Mouse (Mus musculus) hindbrain, embryonic 13.5 days (tissue): ENCODE data around the gene Col5a3. TPM values are rescaled to one million over a fixed set of nuclear protein-coding genes. Genes with fewer than 3 reads are reported as not detected.

Experiments
- ATAC-seq: fragments of 200-750 bp; cut with Nextera tagmentation; 2 replicates; pipeline ENCODE4 v1.8.0; 2017; ENCODE audit warnings: moderate TSS enrichment; ENCODE audit not compliant: low FRiP score
- H3K27ac ChIP-seq: fragments of 300-500 bp; sonication (generic); 2 replicates; pipeline ENCODE4 v1.5.1; 2015; ENCODE audit warnings: inconsistent platforms, mild to moderate bottlenecking, moderate library complexity
- H3K27me3 ChIP-seq: fragments of 300-500 bp; sonication (generic); 2 replicates; pipeline ENCODE4 v1.6.1; 2015; ENCODE audit warnings: mild to moderate bottlenecking, inconsistent platforms
- H3K36me3 ChIP-seq: fragments of 300-500 bp; sonication (generic); 2 replicates; pipeline ENCODE4 v1.6.1; 2015; ENCODE audit warnings: mild to moderate bottlenecking, inconsistent platforms
- H3K4me1 ChIP-seq: fragments of 300-500 bp; sonication (generic); replicated peaks from 2 replicates; pipeline ENCODE4 v1.6.1; 2015; ENCODE audit warnings: inconsistent platforms
- H3K4me2 ChIP-seq: fragments of 300-500 bp; sonication (generic); 2 replicates; pipeline ENCODE4 v1.6.1; 2015; ENCODE audit warnings: inconsistent platforms, mild to moderate bottlenecking, moderate library complexity
- H3K4me3 ChIP-seq: fragments of 300-500 bp; sonication (generic); 2 replicates; pipeline ENCODE4 v1.5.1; 2015; ENCODE audit warnings: mild to moderate bottlenecking, inconsistent platforms
- H3K9ac ChIP-seq: fragments of 300-500 bp; sonication (generic); 2 replicates; pipeline ENCODE4 v1.6.1; 2015; ENCODE audit warnings: mild to moderate bottlenecking, inconsistent platforms
- H3K9me3 ChIP-seq: fragments of 300-500 bp; sonication (generic); 2 replicates; pipeline ENCODE4 v1.6.1; 2016; ENCODE audit warnings: inconsistent platforms
- WGBS: fragments of 180-500 bp; shearing (Covaris S2); methylation state at CpG from one replicate; pipeline ENCODE4 v1.1.7; 2015; 5-methylcytosine and 5-hydroxymethylcytosine counted together
- polyA plus RNA-seq: library from polyadenylated mRNA; unstranded; fragments of >200 nt; fragmentation: Nextera tagmentation; extraction: Ambion mirVana; gene quantifications from 2 replicates; pipeline ENCODE4 v1.2.1, GENCODE M21; 2015

Gene Col5a3
- polyA plus RNA-seq, 1 experiment from 2014 or later: 0.44 TPM

DNA sequence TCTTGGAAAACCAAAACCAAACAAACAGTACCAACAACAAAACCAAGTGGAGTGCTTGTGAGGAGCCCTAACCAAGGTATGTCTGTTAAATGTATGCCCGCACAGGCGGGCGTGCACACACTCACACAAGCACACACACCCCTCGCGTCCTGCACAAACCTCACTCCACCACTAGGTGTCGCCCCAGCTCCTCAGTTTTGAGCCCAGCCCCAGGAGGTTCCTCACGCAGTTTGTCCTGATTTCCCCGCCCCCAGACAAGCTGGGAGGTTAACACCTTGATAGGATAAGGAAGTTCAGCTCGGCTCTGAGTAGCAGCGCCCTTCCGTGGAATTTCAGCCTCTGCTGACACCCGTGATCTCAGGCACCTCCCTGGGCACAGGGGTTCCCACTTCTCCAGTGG, 74.5 kb downstream of the Col5a3 start:
- H3K9me3 ChIP-seq: no peaks in the 10 kb centered on the region
- peaks cover 34% of the 10 kb centered on the region for H3K27me3 ChIP-seq
- WGBS: 3% methylated on average over 12 of the region's 12 CpGs
- no peak overlapping the region for H3K9ac ChIP-seq
- H3K4me1 ChIP-seq: peaks cover 24% of the 10 kb centered on the region
- no peaks in the 10 kb centered on the region for H3K36me3 ChIP-seq
- no peak overlapping the region for H3K4me3 ChIP-seq
- no peak overlapping the region for H3K27ac ChIP-seq
- no peak overlapping the region for H3K4me2 ChIP-seq
- no peak; the same call in 1 of the 2 replicates for ATAC-seq

DNA sequence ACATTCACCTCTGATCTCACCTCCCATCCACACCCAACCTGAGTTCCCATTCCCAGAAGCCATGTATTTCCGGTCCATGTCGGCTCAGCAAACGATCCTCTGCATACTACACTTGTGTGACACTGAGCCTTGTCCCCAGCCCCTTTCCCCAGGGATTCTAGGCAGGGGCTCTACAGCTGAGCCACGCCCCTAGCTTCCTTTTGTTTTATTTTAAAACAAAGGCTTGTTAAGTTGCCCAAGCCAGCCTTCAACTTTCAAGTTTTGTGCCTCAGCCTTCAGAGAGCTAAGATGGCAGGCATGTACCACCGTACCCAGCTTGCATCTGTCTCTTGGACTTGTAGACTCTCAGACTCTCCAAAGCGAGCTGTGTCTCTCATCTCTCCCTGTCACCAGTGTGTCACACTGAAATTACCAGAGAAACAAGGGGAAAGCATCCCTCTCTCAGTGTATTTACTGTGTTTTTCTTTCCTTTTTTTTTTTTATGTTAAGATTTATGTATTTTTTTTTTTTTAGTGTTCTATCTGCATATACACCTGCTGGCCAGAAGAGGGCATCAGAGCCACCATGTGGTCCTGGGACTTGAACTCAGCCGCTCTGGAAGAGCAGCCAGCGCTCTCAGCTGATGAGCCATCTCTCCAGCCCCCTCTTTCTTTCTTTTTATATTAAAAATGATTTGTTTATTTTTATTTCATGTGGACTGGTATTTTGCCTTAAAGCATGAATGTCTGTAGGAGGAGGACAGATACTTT, 76.4 kb downstream of the Col5a3 start:
- Histone ChIP-seq H3K36me3 (no peaks in the 10 kb centered on the region), H3K27ac (no peak overlapping the region), H3K9me3 (no peaks in the 10 kb centered on the region), H3K4me3 (no peak overlapping the region), H3K9ac (no peak overlapping the region), H3K4me2 (no peak overlapping the region), H3K27me3 (peaks cover 14% of the 10 kb centered on the region), H3K4me1 (peaks cover 9% of the 10 kb centered on the region; the same call in 1 of the 2 replicates)
- WGBS: 50% methylated on average over 8 of the region's 8 CpGs
- no peak for ATAC-seq

DNA sequence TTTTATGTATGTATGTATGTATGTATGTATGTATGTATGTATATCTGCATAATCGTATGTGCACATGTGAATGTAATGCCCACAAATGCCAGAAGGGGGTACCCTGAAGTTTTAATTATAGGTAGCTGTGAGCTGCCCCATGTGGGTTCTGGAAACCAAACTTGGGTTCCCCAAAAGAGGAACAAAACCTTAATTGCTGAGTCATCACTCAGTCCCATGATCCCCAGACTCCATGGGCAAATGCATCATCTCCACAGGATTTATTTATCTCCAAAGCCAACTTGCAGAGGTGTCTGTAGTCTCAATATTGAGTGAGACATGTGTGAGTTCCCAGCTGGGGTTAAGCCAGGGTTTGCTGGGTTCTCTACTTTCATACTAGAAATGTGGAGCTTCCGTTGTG, 77.6 kb downstream of the Col5a3 start:
- WGBS: 98% methylated on average over 2 of the region's 2 CpGs
- ATAC-seq: no peak
- H3K27ac ChIP-seq: no peak overlapping the region
- 0 out of 2 replicates have a peak, but pooled peaks cover 8% of the 10 kb centered on the region for H3K27me3 ChIP-seq
- H3K4me2 ChIP-seq: no peak overlapping the region
- no peaks in the 10 kb centered on the region for H3K9me3 ChIP-seq
- H3K36me3 ChIP-seq: no peaks in the 10 kb centered on the region
- no peak overlapping the region for H3K4me3 ChIP-seq
- peaks cover 6% of the 10 kb centered on the region; the same call in 1 of the 2 replicates for H3K4me1 ChIP-seq
- H3K9ac ChIP-seq: no peak overlapping the region

DNA sequence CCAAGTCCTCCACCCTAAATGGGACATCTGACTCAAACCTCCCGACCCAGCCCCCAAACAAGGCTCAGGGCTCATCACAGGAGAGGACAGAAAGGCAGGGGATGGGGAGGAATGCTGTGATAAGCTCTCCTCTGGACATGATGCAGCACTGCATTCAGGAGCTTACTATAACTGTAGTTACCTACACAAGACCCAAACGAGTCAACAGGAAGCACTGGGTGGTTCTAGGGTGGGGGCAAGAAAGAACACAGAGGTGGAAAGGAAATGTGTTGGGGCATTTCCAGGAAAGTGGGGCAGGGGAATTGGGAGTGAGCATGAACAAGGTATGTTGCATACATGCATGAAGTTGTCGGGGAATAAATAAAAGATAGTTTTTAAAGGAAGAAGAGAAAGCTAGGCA, 80.2 kb downstream of the Col5a3 start:
- Histone ChIP-seq H3K4me3 (no peak overlapping the region), H3K4me1 (no peaks in the 10 kb centered on the region), H3K27ac (no peak overlapping the region), H3K27me3 (peaks cover 9% of the 10 kb centered on the region), H3K9ac (no peak overlapping the region), H3K4me2 (no peak overlapping the region), H3K36me3 (no peaks in the 10 kb centered on the region), H3K9me3 (no peaks in the 10 kb centered on the region)
- ATAC-seq: no peak
- WGBS: 78% methylated on average over 3 of the region's 3 CpGs

DNA sequence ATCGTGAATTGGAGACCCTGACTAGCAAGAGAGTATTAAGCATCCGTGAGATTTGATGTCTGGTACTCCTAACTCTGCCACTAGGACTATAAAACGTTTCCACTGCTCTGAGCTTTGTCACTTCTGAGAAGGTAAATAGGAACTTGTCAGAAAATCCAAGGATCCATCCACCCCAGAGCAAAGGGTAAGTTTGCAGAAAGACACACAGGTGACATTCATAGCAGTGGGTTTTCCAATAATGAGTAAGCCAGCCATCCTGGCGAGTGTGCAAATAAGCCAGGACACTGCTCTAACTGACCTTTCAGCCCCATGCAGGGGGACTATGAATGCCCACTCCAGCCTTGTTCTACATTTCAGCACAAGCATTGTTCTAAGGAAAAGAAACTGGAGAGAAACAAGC, 83.1 kb downstream of the Col5a3 start:
- Histone ChIP-seq H3K4me2 (no peak overlapping the region), H3K27me3 (peaks cover 26% of the 10 kb centered on the region), H3K9ac (no peak overlapping the region), H3K36me3 (no peaks in the 10 kb centered on the region), H3K4me3 (no peak overlapping the region), H3K27ac (no peak overlapping the region), H3K9me3 (no peaks in the 10 kb centered on the region), H3K4me1 (peaks cover 12% of the 10 kb centered on the region)
- ATAC-seq: no peak
- WGBS: 70% methylated on average over 4 of the region's 4 CpGs

DNA sequence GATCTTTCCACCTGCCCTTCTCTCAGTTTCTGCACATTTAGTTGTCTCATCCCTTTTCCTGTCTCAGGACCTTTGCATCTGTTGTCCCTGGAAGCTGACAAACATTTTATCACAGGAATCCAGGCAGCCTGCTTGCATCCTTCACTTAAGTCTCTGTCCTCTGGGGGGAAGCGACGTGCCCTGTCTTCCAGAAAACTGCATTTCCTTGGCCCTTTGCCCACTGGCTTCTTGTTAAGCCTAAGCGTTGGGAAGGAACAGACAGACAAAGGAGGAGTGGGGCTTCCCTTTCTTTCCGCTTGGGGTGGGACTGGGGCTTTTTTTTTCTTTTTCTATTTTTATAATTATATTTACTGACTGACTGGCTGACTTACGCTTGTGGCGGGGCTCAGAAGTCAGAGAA, 85.4 kb downstream of the Col5a3 start:
- no peaks in the 10 kb centered on the region for H3K9me3 ChIP-seq
- no peak for ATAC-seq
- H3K27me3 ChIP-seq: peaks cover 26% of the 10 kb centered on the region
- WGBS: 55% methylated on average over 6 of the region's 6 CpGs
- H3K4me2 ChIP-seq: no peak overlapping the region
- H3K4me3 ChIP-seq: no peak overlapping the region
- H3K9ac ChIP-seq: no peak overlapping the region
- no peak overlapping the region for H3K27ac ChIP-seq
- no peaks in the 10 kb centered on the region for H3K36me3 ChIP-seq
- peaks cover 35% of the 10 kb centered on the region for H3K4me1 ChIP-seq

DNA sequence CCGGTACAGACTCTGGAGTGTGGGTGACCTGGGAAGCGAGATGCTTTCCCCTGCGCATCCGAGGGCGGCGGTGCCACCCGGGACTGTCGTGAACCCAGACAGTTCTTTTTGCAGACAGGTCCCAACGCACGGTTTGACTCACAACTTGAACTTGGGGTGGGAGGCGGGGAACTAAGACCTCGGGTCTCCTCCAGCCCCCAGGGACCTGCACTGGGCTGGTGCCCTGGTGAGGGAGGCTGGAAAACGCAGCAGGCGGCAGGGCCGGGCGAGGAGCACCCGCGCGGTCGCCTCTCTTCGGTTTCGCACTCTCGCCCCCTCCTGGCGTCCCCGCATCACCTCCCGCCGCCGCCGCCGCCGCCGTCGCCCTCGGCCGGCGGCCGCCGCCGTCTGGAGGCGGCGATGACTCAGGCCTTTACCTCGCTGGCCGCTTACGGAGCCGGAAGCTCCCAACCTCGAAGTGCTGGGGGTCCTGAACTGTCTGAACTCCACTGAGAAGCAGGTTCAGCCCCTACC, 87.2 kb downstream of the Col5a3 start:
- Histone ChIP-seq H3K27me3 (peaks cover 31% of the 10 kb centered on the region), H3K9me3 (no peaks in the 10 kb centered on the region), H3K9ac (peak overlapping the region; percentile 86), H3K36me3 (no peaks in the 10 kb centered on the region), H3K4me2 (peak overlapping the region; percentile 97), H3K27ac (peak overlapping the region; percentile 68; the same call in 1 of the 2 replicates), H3K4me3 (peak overlapping the region; percentile 60), H3K4me1 (peaks cover 38% of the 10 kb centered on the region)
- WGBS: 0% methylated on average over 44 of the region's 46 CpGs
- ATAC-seq: peak; percentile 73

DNA sequence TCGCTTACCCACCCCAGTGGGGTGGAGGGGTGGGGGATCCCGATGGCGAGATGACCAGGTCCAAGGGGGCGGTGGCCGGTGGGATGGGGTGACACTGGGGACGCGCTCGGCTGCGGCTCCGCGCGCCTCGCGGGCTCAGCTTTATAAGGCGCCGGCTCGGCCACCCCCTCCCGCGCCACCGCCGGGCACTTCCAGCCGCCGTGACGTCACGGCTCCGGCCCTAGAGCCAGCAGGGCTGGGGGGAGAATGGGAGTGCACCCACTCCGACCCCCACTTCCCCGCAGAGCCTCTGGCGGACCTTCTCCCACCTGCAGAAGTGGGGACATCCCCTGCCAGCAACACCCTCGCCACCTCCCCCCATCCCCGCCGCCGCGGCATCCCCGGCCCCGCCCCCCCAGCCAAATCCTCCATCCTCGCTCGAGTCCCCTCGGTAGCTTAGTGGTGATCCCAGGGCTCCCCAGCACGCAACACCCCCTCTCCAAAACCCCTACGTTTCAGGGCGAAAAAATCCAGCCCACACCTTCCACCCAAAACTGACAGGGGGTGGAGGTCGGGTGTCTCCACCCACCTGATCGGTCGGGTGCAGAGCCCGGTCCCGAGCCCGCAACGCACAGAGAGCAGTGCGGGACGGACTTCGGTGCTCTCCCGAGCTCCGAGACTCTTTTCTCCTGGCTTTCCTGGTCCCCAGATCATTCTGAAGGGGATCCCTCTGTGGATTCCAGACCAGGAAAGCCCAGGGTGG, 87.8 kb downstream of the Col5a3 start:
- H3K4me2 ChIP-seq: peak overlapping the region; percentile 97
- no peaks in the 10 kb centered on the region for H3K36me3 ChIP-seq
- peak; percentile 58 for ATAC-seq
- peaks cover 40% of the 10 kb centered on the region for H3K4me1 ChIP-seq
- H3K4me3 ChIP-seq: peak overlapping the region; percentile 60
- no peaks in the 10 kb centered on the region for H3K9me3 ChIP-seq
- peaks cover 31% of the 10 kb centered on the region for H3K27me3 ChIP-seq
- H3K9ac ChIP-seq: peak overlapping the region; percentile 86
- H3K27ac ChIP-seq: peak overlapping the region; percentile 68; the same call in 1 of the 2 replicates
- 2% methylated on average over 52 of the region's 54 CpGs for WGBS

DNA sequence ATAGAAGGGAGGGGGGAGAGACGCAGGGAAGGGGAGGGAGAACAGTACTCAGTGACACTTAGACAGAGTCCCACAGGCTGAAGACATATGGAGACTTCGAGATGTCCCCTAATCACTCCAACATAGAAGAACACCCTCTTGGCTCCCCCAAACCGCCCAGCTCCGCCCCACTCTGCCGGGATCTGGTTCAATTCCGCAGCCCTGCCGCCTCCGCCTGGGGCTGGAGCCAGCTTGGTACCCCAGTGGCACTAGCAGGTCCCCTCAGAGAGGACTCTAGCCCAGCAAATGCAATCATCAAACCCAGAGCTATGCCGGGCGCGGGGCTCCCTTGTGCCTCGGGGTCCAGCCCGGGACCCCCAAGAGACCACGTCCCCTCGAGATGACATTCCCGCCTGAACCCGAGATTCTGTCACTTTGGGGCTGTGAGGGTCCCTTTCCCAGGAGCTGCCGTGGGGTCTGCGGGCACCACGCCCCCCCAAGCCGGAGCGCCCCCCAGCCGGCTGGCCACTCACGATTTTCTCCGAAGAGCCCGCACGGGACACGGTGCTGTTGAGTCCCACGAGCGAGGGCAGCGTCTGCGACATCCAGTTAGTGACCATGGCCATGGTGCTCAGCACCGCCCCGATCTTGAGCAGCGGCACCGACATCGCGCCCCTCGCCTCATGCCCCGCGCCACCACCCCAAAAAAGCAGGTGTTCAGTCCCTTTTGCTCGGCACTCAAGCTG, 88.6 kb downstream of the Col5a3 start:
- H3K27ac ChIP-seq: peak overlapping the region; percentile 68
- peak overlapping the region; percentile 60 for H3K4me3 ChIP-seq
- H3K36me3 ChIP-seq: no peaks in the 10 kb centered on the region
- ATAC-seq: peak; percentile 50
- WGBS: 1% methylated on average over 41 of the region's 42 CpGs
- H3K4me1 ChIP-seq: peaks cover 48% of the 10 kb centered on the region
- H3K4me2 ChIP-seq: peak overlapping the region; percentile 97
- peaks cover 29% of the 10 kb centered on the region for H3K27me3 ChIP-seq
- no peaks in the 10 kb centered on the region for H3K9me3 ChIP-seq
- peak overlapping the region; percentile 86 for H3K9ac ChIP-seq

DNA sequence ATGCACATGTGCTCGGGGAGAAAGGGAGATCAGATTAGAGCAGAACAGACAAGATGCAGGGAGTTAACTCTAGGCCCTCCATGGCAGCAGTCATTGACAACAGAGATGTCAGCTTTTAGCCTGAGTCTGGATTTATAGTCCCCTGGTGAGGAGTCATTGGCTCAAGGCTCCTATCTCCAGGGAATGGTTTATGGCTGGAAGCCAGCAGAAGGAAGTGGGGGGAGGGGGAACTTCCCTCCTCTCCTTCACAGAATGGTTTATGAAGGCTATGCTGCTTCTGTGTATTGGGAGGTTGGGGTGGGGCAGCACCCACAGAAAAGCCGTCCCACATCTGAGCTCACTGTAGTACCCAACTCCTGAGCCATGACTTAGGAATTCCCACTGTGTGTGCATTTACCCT, 93.3 kb downstream of the Col5a3 start:
- no peaks in the 10 kb centered on the region; the same call in none of the 2 replicates for H3K36me3 ChIP-seq
- H3K27ac ChIP-seq: peak overlapping the region; percentile 46
- no peak overlapping the region for H3K9ac ChIP-seq
- peaks cover 5% of the 10 kb centered on the region; the same call in 1 of the 2 replicates for H3K27me3 ChIP-seq
- H3K4me2 ChIP-seq: no peak overlapping the region
- no peak overlapping the region for H3K4me3 ChIP-seq
- WGBS: 41% methylated on average over 2 of the region's 2 CpGs
- H3K9me3 ChIP-seq: no peaks in the 10 kb centered on the region
- 0 out of 2 replicates have a peak, but pooled peaks have one; percentile 27 for ATAC-seq
- H3K4me1 ChIP-seq: peaks cover 35% of the 10 kb centered on the region
